Mouse (Mus musculus) liver, adult (tissue): Measurements from ENCODE around the gene Gpr179.

Experiments used
- GATA4 ChIP-seq: IDR thresholded peaks from 2 replicates; pipeline ENCODE4 v1.6.1; 2014; ENCODE audit warnings: mild to moderate bottlenecking, low read length; ENCODE audit not compliant: insufficient replicate concordance

Gene Gpr179

GRCm38 (mm10) chr11:97352027-97352684 is at the start of gene Gpr179:
Gpr179 (minus strand) TSS chr11:97352077.
- no peak for TF ChIP-seq GATA4

GRCm38 (mm10) chr11:97401082-97401481 is 49.2 kb upstream of the Gpr179 start:
- TF ChIP-seq GATA4 = no peak

GRCm38 (mm10) chr11:97399958-97400710 is 48.3 kb upstream of the Gpr179 start:
- TF ChIP-seq GATA4 = no peak

- no peak for TF ChIP-seq GATA4
Measured at GRCm38 (mm10) chr11:97398506-97398905, 46.6 kb upstream of the Gpr179 start.

- TF ChIP-seq GATA4 = no peak
Measured at GRCm38 (mm10) chr11:97394146-97394545, 42.3 kb upstream of the Gpr179 start.

GRCm38 (mm10) chr11:97393658-97394057 is 41.8 kb upstream of the Gpr179 start:
- no peak for TF ChIP-seq GATA4

- no peak for TF ChIP-seq GATA4
Measured at GRCm38 (mm10) chr11:97389127-97389526, 37.2 kb upstream of the Gpr179 start.

- no peak for TF ChIP-seq GATA4
Measured at GRCm38 (mm10) chr11:97387811-97388210, 35.9 kb upstream of the Gpr179 start.

- TF ChIP-seq GATA4 = no peak
Measured at GRCm38 (mm10) chr11:97383764-97384163, 31.9 kb upstream of the Gpr179 start.

GRCm38 (mm10) chr11:97383017-97383416 is 31.1 kb upstream of the Gpr179 start:
- TF ChIP-seq GATA4 = no peak

GRCm38 (mm10) chr11:97380036-97380435 is 28.2 kb upstream of the Gpr179 start:
- no peak for TF ChIP-seq GATA4

GRCm38 (mm10) chr11:97373402-97373801 is 21.5 kb upstream of the Gpr179 start:
- TF ChIP-seq GATA4 = no peak

- no peak for TF ChIP-seq GATA4
Measured at GRCm38 (mm10) chr11:97372159-97372864, 20.4 kb upstream of the Gpr179 start.

- no peak for TF ChIP-seq GATA4
Measured at GRCm38 (mm10) chr11:97370329-97371091, 18.6 kb upstream of the Gpr179 start.

- TF ChIP-seq GATA4 = no peak
Measured at GRCm38 (mm10) chr11:97368501-97368900, 16.6 kb upstream of the Gpr179 start.
